Mouse (Mus musculus) thymus, adult 2 months (tissue): ENCODE measurements around the gene Phf2. TPM values are rescaled to one million over a fixed set of nuclear protein-coding genes. Genes with fewer than 3 reads are reported as not detected.

Experiments
- DNase-seq: peaks from one replicate; pipeline ENCODE4 v3.0.0; 2021
- H3K27ac ChIP-seq: fragments of 200-500 bp; 2 replicates; pipeline ENCODE4 v1.5.1; 2012; ENCODE audit warnings: low read length, control low read depth; ENCODE audit not compliant: control insufficient read depth, insufficient read depth
- H3K27me3 ChIP-seq: fragments of 200-500 bp; 2 replicates; pipeline ENCODE4 v1.6.1; 2012; ENCODE audit warnings: mild to moderate bottlenecking, low read length, moderate library complexity, mixed read lengths; ENCODE audit not compliant: control insufficient read depth, insufficient read depth
- H3K36me3 ChIP-seq: fragments of 200-500 bp; 2 replicates; pipeline ENCODE4 v1.6.1; 2012; ENCODE audit warnings: mild to moderate bottlenecking, low read length, moderate library complexity; ENCODE audit not compliant: control insufficient read depth, insufficient read depth
- H3K4me1 ChIP-seq: fragments of 200-500 bp; replicated peaks from 2 replicates; pipeline ENCODE4 v1.6.1; 2012; ENCODE audit warnings: low read length; ENCODE audit not compliant: control insufficient read depth, insufficient read depth
- H3K4me3 ChIP-seq: fragments of 200-500 bp; 2 replicates; pipeline ENCODE4 v1.5.1; 2012; ENCODE audit warnings: mild to moderate bottlenecking, low read length, control low read depth, moderate library complexity; ENCODE audit not compliant: control insufficient read depth, insufficient read depth
- CTCF ChIP-seq: fragments of 200-500 bp; IDR thresholded peaks from 2 replicates; pipeline ENCODE4 v1.5.1; 2012; ENCODE audit warnings: mild to moderate bottlenecking, control low read depth, low read length, moderate library complexity, borderline replicate concordance; ENCODE audit not compliant: control insufficient read depth, poor library complexity, insufficient read depth; ENCODE audit errors: extremely low read depth
- POLR2A ChIP-seq: fragments of 200-500 bp; IDR thresholded peaks from 2 replicates; pipeline ENCODE4 v1.6.1; 2012; ENCODE audit warnings: mild to moderate bottlenecking, low read length, control low read depth, moderate library complexity; ENCODE audit not compliant: control insufficient read depth, poor library complexity, insufficient read depth; ENCODE audit errors: extremely low read depth
- WGBS: fragments of 180-500 bp; shearing (Covaris S2); methylation state at CpG from one replicate; pipeline ENCODE4 v1.1.7; 2018; 5-methylcytosine and 5-hydroxymethylcytosine counted together
- polyA plus RNA-seq: library from polyadenylated mRNA; depleted of rRNA; stranded (reverse); fragments of >200 nt; gene quantifications from 2 replicates; pipeline ENCODE4 v1.2.3, GENCODE M21; 2012

Phf2 gene
- polyA plus RNA-seq, 1 experiment, result 74.4 TPM

DNA sequence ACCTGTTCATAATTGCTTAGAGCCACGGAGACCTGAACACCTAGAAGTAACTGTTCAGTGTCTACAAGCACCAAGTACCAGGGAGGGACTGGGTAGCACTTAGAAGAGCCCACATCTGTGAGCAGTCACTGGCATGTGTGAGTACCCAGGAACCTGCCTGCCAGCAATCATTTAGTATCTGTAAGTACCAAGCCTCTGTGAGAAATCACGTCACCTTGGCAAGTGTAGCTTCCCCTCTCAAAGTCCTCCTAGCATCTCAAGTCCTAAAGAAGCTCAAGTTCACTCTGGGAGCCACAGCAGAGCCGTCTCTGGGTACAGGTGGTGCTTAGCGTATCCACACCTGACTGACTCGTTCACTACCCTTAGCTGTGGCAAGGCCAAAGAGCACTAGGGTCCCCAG, 19.2 kb downstream of the Phf2 start:
- TF ChIP-seq CTCF (no peak), POLR2A (no peak)
- H3K36me3 ChIP-seq, result no peaks in the 10 kb centered on the region
- H3K27me3 ChIP-seq, result no peaks in the 10 kb centered on the region
- H3K4me1 ChIP-seq, result peaks cover 81% of the 10 kb centered on the region
- peak overlapping the region; percentile 22; the same call in 1 of the 2 replicates for H3K27ac ChIP-seq
- no peak for DNase-seq
- H3K4me3 ChIP-seq, result no peak overlapping the region
- 76% methylated on average over 5 of the region's 5 CpGs for WGBS

DNA sequence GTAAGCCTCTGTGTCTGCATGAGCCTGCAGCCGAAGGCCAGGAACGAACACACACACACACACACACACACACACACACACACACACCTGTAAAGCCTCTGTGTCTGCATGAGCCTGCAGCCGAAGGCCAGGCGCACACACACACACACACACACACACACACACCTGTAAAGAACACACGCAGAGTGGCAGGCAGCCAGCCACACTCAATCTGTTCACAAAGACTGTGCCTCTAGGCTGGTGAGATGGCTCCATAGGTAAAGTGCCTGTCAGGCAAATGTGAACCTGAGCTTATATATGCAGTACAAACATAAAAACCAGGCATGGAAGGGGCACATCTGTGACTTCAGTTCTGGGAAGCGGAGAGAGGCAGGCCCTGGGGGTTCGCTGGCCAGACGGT, 20.1 kb downstream of the Phf2 start:
- H3K36me3 ChIP-seq, result no peaks in the 10 kb centered on the region
- TF ChIP-seq CTCF, result no peak
- TF ChIP-seq POLR2A, result no peak
- no peak overlapping the region for H3K4me3 ChIP-seq
- H3K4me1 ChIP-seq, result peaks cover 79% of the 10 kb centered on the region
- WGBS, result 78% methylated on average over 8 of the region's 8 CpGs
- H3K27ac ChIP-seq, result peak overlapping the region; percentile 58
- no peak for DNase-seq
- no peaks in the 10 kb centered on the region for H3K27me3 ChIP-seq

DNA sequence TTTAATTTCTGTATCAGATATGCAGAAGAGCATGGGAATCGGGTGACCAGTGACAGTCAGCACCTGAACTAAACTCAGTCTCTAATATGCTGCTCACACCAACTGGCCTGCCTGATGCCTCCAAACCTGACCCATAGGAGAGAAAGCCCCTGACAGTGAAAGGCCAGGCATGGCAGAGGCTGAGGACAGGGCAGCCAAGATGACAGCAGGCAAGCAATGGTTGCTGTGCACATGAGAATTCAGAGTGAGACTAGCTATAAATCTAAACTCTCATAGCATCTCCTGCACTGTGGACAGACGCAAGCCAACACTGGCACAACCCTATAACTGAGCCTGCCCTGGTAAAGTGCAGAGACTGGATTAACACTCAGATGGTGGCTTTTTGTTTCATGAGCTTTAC, 20.6 kb downstream of the Phf2 start:
- WGBS, result 85% methylated on average over 2 of the region's 2 CpGs
- Histone ChIP-seq H3K27me3 (no peaks in the 10 kb centered on the region), H3K27ac (peak overlapping the region; percentile 58), H3K4me1 (peaks cover 78% of the 10 kb centered on the region), H3K36me3 (no peaks in the 10 kb centered on the region), H3K4me3 (no peak overlapping the region)
- no peak for DNase-seq
- TF ChIP-seq POLR2A (no peak), CTCF (no peak)

DNA sequence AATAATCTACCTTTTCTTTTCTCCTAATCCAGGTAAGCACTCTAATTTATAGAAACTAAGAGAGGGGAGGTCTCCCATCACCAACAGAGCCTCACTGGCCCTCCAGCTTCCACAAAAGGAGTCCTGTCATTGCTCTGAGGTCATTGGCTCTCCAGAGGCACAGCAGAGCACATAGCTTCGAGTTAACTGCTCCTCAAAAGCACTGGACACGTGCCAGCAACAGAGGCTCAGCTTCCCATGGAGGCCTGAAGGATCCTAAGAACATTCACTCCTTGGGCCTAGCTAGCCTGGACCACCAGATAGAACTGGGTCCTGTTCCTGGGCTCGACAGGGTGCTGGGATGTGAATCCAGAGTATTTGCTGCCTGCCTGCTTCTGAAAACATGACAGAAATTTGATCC, 21.8 kb downstream of the Phf2 start:
- WGBS, result 55% methylated on average over 3 of the region's 3 CpGs
- Histone ChIP-seq H3K36me3 (no peaks in the 10 kb centered on the region), H3K27ac (peak overlapping the region; percentile 86), H3K27me3 (no peaks in the 10 kb centered on the region), H3K4me3 (peak overlapping the region; percentile 4; the same call in 1 of the 2 replicates), H3K4me1 (peaks cover 76% of the 10 kb centered on the region)
- TF ChIP-seq CTCF, result no peak
- no peak for TF ChIP-seq POLR2A
- no peak for DNase-seq

DNA sequence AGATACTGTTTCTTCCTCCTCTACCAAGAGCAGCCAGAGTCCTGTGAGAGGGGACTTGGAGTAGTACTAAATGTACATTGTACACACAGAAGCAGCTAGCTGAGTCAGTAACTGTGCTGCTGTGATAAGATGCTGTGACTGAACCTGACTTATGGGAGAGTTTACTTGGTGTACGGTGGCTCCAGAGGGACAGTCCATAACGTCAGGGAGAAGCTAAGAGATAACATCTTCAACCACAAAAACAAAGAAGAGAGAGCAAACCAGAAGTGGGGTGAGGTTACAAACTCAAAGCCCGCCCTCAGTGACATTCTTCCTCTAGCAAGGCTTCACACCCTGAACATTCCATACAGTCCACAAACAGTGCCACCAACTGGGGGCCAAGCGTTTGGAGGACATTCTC, 25.6 kb downstream of the Phf2 start:
- Histone ChIP-seq H3K4me1 (peaks cover 78% of the 10 kb centered on the region), H3K27ac (peak overlapping the region; percentile 94), H3K4me3 (no peak overlapping the region), H3K27me3 (no peaks in the 10 kb centered on the region), H3K36me3 (no peaks in the 10 kb centered on the region)
- TF ChIP-seq POLR2A (no peak), CTCF (no peak)
- no peak for DNase-seq
- WGBS, result 8% methylated on average over 4 of the region's 4 CpGs

DNA sequence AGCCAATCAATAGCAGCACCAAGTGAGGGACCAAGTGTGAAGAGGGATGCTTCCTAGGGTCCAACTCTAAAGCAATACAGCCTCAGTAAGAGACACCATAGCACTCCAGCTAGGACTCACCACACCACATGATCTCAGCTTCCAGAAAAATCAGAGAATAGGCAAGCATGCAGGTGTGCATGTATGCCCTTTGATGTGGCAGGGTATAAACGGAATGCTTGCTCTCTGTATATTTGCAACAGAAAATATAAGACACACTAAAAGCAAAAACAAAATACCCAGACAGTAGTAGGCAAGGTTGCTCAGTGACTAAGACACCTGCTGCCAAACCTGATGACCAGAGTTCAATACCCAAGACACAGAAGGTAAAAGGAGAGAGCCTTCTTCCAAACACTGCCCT, 27.4 kb downstream of the Phf2 start:
- H3K4me1 ChIP-seq, result peaks cover 63% of the 10 kb centered on the region
- WGBS, result 7% methylated on average over 1 of the region's 1 CpGs
- H3K4me3 ChIP-seq, result no peak overlapping the region
- peak; percentile 71 for DNase-seq
- no peaks in the 10 kb centered on the region for H3K36me3 ChIP-seq
- TF ChIP-seq CTCF, result no peak
- TF ChIP-seq POLR2A, result no peak
- no peaks in the 10 kb centered on the region for H3K27me3 ChIP-seq
- peak overlapping the region; percentile 94 for H3K27ac ChIP-seq

DNA sequence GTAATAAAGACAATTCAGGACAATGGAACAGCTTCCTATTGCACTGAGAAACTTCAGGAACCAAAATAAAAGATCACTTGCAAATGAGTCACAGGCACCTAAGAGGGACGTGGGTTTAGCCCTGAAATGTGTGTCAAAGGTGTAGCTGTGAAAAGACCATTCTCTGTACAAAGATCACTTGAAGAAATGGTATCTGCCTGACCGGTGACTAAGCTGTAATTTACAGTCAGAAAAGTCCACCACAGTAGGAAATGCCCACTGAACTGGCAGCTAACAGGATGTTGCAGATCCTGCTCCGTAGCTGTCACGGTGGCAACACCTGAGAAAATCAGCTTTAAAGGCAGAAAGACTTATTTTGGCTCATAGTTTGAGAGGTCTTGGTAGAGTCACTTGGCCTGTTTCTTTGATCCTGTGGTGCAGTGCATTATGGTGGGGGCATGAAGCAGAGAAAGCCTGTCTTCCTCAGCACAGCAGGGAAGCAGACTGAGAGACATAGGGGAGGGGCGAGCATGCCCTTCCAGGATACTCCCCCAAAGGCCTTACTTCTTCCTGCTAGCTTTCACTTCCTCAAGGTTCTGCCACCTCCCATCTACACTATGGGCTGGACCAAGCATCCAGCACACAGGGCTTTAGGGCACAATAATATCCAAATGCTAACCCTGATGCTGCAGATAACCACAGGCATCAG, 28.9 kb downstream of the Phf2 start:
- Histone ChIP-seq H3K36me3 (no peaks in the 10 kb centered on the region), H3K4me3 (no peak overlapping the region), H3K27me3 (no peaks in the 10 kb centered on the region), H3K4me1 (peaks cover 55% of the 10 kb centered on the region), H3K27ac (peak overlapping the region; percentile 84)
- no peak for TF ChIP-seq CTCF
- no peak for TF ChIP-seq POLR2A
- 22% methylated on average over 5 of the region's 5 CpGs for WGBS
- no peak for DNase-seq
